Mouse (Mus musculus) thymus, postnatal 4 days (tissue): ENCODE results near the gene Cirbp.

Source experiments
- DNase-seq: peaks from one replicate; pipeline ENCODE4 v3.0.0; 2021

Cirbp gene

GRCm38 (mm10) chr10:80151211-80152034 is 14.4 kb upstream of the Cirbp start:
- peak; percentile 79 for DNase-seq

- DNase-seq, result peak; percentile 57
Observed at GRCm38 (mm10) chr10:80152071-80152872, 13.5 kb upstream of the Cirbp start.

- DNase-seq, result peak; percentile 56
Observed at GRCm38 (mm10) chr10:80152873-80153260, 12.9 kb upstream of the Cirbp start.

GRCm38 (mm10) chr10:80153713-80154112 is 12.1 kb upstream of the Cirbp start:
- DNase-seq, result no peak

- no peak for DNase-seq
Observed at GRCm38 (mm10) chr10:80154384-80154783, 11.4 kb upstream of the Cirbp start.

- DNase-seq, result no peak
Observed at GRCm38 (mm10) chr10:80155277-80155676, 10.5 kb upstream of the Cirbp start.

- no peak for DNase-seq
Observed at GRCm38 (mm10) chr10:80156002-80156751, 9.6 kb upstream of the Cirbp start.

GRCm38 (mm10) chr10:80156752-80157053 is 9.1 kb upstream of the Cirbp start:
- DNase-seq, result no peak

GRCm38 (mm10) chr10:80157141-80157929 is 8.4 kb upstream of the Cirbp start:
- peak; percentile 37 for DNase-seq

GRCm38 (mm10) chr10:80158307-80158986 is 7.3 kb upstream of the Cirbp start:
- DNase-seq, result peak; percentile 75

- DNase-seq, result peak; percentile 81
Observed at GRCm38 (mm10) chr10:80159021-80159560, 6.7 kb upstream of the Cirbp start.

- DNase-seq, result peak; percentile 99
Observed at GRCm38 (mm10) chr10:80159561-80160454, 6.0 kb upstream of the Cirbp start.

GRCm38 (mm10) chr10:80160455-80161371 is 5.1 kb upstream of the Cirbp start:
- peak; percentile 71 for DNase-seq

GRCm38 (mm10) chr10:80161522-80162242 is 4.1 kb upstream of the Cirbp start:
- DNase-seq, result peak; percentile 65

- DNase-seq, result no peak
Observed at GRCm38 (mm10) chr10:80162243-80162608, 3.6 kb upstream of the Cirbp start.

GRCm38 (mm10) chr10:80162716-80163299 is 3.0 kb upstream of the Cirbp start:
- DNase-seq, result peak; percentile 50

- peak; percentile 36 for DNase-seq
Observed at GRCm38 (mm10) chr10:80163721-80164120, 2.1 kb upstream of the Cirbp start.
